Mouse (Mus musculus) kidney, adult 9 months (tissue): Measurements from ENCODE around the gene Tenm2.
A peak's percentile ranks its signal among the peaks of the same experiment; 100 is the strongest.

ENCODE experiments used
- DNase-seq: peaks from one replicate; pipeline ENCODE4 v3.0.0; 2022

Gene Tenm2

DNA sequence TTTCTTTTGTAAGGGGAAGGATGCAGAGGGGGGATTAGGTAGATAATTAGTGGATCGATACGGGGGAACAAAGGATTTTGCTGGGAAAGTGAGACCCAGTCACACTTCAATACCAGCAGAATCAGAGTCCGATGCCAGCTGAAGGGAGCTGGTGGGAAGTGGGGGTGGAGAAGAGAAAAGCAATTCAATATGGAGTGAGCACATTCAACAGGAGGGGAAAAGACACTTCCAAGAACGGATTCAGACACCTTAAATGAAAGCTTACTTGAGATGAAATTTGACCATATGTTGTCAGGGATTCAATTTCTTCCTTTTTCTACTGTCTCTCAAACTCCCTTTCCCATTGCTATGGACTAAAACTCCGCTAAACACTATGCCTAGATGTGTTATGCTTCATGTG lies 900.6 kb downstream of the Tenm2 start:
- no peak for DNase-seq

DNA sequence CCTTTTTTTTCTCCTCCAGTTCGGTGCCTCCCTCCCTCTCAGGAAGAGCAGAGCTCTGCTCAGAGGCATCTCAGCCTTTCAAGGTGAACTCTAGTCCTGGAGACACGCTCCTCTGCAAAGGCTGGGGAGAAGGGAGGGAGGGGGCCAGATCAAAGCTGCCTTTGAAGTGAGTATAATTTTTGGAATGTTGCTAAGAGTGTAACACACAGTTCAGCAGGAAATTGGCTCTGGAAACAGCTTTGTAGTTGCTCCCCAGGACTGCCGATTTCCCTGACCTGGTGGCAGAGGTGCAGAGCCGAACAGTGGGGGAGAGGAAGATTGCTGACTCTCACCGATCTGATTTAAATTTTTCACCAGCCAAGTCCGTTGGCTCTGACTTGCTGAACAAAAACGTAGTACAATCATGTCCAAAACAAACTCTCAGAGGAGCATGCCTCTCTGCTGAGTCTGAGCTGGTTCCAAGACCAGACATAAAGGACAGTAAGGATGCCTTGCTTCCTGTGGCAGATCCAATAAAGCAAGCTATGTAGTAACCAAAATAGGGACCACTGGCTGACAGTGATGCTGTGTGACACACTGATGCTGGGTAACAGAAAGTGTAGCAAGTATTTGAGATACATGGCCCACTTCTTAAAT lies 901.5 kb downstream of the Tenm2 start:
- no peak for DNase-seq

DNA sequence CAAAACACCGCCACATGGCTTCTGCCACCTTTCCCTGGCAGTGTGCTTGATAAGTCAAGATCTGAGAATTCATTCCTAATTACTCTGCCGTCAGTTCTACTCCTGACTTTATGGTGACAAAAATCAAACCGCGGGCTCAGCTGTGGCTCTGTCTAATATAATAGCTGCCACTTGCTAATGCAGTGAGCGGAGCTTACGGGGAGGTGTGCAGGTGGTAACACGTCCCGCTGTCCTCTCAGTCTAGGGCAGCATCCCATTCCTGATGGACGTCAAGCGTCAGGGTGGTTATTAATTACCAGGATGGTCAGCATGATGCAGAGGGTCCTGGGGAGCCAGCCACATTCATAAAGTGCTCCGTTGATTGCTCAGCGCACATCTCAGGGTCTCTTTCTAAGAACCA lies 903.5 kb downstream of the Tenm2 start:
- DNase-seq, result no peak

DNA sequence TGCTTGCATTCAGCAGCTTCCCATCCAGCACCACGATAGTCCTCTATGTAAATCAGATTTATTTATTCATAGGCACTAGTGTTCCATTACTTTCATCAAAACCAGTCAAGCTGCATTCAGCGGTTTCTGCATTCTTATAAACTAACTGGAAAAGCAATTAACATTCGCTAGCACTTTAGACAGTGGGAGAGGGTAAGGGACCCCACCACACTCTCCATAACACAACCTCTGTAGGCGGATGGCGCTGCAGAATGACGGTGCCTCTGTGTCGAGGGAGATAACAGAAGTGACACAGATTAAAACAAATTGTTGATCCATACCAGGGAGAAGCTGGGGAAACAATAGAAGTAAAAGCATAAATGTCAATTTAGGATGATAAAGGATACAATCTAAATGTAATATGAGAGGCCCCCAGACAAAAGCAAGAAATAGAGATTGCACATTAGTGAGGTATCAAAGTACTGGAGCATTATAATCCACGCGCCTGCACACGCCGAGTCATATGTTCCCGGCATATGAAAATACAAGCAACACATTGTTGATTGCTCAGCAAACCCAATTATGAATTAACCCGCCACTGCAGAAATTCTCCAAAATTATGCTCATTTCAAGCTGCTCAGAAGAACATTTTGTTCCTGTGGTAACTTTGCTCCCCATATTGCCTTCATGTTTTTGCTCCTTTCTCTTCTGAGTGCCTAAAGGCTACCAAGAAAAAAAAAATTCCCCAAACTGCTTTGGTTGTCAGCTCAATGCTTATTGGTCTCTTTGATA lies 904.2 kb downstream of the Tenm2 start:
- no peak for DNase-seq

DNA sequence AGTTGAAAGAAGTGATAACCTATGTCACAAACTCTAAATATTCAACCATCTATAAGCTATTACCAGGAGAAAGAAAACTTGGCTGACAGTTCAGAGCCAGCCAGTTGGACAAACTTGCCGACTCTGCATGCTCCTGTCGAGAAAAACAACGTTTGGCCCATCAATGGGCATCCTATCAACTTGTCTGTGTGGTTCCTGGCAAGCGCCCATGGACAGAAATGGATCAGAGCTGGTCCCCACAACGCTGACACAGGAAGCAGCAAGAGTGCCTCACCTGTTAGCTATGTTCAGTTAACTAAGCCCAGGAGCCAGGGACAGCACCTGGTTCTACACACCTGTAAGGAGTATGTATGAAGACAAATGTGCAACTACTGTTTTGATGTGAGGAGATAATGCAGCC lies 908.5 kb downstream of the Tenm2 start:
- no peak for DNase-seq

DNA sequence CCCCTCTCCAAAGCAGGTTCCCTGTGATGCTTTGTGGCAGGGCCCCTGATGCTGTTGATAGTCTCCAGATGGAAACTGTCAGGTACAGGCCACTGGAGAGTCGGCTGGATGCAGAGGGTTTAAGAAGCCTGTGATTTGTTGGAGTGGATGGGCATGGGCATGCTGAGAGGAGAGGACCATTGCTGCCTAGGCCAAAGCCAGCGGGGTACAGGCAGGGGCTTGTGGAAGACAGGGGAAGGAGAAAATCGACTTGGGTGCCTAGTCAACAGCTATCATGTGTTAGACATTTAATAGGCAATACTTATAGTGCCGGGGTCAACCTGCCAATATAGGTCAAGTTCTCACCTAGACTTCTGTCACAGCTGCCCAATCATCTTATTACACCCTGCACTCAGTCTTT lies 926.4 kb downstream of the Tenm2 start:
- DNase-seq, result no peak

DNA sequence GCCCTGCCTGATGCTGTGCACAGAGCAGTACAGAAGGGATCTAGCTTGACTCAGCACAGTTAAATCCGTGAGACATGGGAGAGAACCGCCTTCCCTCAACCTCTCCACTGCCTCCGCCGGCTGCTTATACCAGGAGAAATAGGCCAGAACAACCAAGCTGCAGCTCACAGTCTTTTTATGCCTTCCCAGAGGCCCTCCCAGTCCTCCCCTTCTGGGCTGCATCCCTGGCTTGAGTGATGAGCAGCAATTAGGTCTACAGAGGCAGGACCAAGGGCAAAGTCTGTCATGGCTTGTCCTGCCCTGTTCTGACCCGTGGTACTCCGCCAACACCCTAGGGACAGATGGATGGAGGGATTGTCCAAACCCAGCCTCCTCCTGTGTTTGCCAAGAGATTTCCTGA lies 928.5 kb downstream of the Tenm2 start:
- DNase-seq, result no peak

DNA sequence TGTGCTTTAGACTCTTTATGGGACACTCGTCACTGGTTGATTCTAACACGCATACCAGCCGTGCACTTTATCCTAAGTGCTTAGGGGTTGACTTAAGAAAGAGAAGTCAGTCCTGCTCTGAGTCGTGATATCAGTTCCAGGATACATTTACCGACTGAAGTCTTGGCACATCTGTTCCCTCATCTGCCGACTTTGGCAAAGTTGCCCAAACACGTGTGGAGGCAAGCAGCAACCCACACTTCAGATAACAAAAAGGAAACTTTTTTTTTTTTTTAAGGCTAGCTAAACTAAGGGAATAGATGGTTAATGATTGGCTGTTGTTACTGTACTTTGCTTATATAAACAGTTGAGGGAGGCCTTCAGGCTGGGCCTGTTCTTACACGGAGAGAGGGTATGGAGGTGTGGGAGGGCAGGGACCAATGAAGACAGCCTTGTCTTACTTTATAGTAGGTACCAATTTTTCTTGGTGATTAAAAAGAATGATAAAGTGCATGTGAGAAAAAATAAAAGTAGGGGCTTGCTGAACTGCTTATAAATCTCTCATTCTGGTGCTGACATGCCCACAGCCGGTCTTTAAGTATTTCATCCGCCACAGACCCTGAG lies 930.3 kb downstream of the Tenm2 start:
- DNase-seq, result no peak

DNA sequence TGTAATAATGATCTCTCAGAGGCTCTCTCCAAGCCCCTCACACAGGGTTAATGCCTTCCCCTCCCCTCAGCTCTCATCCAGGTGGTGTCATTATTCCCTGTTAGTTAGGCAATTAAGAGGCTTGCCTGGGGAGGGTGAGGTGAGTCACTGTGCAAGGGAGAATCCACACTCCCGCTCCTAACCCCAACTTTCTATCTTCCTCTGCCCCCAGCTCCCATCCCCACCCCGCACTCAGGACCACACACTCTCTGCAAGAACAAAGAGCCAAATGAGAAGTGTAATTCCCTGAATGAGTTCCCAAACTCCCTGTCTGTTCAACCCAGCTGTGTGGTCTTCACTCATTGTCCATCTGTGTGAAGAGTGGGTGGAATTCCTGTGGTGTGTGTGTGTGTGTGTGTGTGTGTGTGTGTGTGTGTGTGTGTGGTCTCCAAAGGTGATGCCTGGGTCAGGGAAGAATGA lies 932.8 kb downstream of the Tenm2 start:
- no peak for DNase-seq

DNA sequence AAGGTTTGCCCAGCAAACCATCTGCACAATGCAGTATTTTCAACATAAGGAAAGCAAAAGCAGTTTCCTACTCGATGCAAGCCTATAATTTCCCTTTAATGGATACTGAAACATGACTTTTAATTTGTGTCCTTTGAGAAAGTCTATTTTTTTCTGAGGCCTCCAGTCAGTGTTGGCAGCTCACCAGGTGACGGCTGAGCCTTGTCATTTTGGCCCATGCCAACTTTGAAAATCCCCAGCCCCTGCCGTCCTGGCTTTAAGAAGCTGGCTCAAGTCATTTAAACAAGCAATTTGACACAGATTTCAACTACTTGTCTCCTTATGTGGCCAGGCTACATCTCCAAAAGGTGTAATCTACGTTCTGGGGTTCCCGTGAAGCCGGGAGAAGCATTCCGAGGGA lies 933.7 kb downstream of the Tenm2 start:
- no peak for DNase-seq

DNA sequence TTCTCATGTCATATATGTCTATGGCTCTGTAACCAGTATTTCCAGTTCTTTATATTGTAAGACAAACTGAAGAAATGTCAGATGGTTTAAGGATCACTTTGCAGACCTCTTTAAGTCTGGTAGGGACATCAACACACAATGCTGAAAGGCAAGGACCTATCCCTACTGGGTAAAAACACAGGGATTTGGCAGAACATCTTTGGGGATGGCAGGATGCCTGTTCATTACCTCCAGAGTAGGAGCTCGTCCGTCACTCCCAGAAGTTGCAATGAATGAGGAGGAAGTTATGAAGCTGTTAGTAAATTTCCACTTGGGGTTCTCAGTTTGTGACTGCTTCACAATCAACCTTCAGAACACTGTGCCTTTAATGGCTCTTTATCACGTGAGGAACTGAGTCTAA lies 939.2 kb downstream of the Tenm2 start:
- DNase-seq, result no peak

DNA sequence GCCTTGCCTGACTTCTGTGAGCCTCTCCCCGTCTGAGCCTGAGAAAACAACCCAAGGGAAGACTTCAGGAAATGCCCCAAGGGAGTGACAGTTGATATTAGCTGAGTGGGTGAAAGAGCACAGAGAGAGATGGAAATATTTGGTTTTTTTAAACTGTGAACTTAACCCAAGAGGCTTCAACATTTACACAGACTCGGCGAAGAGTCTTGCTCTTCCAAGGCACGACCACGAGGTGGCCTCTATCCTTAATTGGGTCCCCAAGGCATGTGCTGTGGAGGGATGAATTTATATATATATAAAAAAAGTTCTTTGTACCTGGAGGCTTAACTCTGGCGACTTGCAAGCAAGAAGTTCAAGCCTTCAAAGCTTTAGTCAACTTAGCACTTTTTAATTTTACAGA lies 943.6 kb downstream of the Tenm2 start:
- no peak for DNase-seq

DNA sequence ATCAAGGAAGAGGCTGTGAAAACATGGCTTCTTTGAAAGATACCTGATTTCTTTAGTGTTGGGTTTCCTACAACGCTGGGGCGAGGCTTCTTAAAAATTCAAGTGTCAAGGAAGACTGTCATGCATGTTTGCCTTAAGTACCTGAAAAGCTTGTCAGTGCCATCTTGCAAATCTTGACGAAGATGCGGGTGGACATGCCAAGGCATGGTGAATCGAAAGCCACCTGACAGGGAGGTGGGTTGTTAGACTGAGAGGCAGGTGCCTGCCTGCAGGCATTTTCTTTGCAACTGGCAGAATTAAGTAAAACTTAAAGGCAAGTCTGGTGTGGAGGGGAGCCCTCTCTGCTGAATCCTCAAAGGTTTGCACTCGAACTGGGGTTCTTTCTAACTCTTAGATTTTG lies 949.5 kb downstream of the Tenm2 start:
- DNase-seq, result no peak

DNA sequence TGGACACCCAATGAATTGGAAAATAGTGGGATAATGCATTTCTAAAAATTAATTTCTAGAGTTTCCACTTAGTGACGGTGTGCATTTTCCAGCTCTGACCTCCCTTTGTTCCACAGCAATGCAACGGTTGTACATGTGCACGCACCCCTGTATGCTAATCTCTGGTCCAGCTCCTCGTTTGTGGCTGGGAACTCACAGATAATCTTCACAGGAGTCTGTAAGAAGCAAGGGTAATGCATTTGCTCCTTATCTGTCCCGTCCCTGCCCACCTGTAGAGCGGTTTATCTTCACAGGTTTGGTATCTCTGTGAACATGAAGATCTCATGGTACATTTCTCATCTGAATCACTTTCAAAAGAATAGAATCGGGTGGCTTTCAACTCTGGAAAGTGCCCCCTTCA lies 955.2 kb downstream of the Tenm2 start:
- DNase-seq, result no peak

DNA sequence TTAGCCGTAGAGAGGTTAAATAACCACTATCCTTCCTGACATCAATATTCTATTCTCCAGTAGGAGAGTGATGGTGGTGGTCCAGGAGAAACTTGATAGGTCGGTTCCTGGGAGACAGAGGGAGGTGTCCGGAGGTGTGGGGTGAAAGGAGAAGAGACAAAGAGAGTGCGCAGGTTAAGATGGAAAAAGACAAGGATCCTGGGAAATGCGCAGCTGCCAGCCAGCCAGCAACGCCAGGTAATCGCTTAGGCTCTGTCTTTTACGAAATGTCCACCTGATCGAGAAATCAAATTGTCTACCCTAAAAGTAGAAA lies 957.9 kb downstream of the Tenm2 start:
- DNase-seq, result no peak

DNA sequence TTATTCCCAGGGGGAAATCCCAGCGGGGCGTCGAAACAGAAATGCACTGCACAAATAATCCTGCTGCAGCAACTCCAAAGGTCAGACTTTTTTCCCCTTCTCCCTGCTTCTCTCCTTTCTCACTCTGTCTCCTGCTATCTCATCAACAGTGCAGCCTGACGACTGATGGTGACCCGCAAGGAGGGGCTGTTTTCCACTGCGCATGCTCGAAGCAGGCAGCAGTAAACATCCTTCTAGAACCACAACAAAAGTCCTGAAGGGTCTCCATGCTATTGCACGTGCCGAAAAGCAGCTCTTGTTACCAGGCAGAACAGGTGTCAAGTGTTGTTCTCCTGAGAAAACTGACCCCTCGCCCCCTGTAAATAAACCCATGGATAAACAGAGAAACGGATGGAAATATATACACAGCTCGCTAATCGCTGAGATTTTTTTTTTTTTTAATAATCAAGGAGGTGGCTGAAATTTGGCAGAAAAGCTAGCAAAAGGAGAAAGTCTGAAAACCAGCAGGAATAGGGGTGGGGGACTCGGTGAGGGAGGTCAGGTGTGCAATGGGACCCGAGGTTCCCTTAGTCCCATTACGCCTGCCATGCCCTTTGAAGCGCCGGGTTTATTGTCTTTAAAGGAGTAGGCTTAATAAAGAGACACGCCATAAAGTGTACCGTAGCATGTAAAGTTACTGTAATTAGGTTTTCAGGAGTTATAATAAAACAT lies 958.4 kb downstream of the Tenm2 start:
- DNase-seq, result no peak

DNA sequence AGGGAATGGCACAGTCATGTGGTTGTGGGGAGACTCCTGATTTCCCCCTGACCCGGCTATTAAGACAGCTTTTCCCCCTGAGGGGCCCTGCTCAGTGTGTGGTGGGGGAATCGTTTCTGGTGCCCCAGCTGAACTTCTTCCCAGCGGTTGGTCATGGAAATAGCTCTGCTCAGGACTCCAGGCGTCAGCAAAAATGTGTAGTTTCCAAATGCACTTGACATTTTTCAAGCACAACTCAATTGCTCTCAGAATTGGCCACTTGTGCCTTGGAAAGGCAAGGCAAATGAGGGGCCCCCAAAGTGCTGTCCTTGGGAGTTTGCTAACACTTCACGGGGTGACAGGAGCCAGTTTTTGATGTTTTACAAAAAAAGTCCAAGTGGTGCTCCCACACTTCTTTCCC lies 959.7 kb downstream of the Tenm2 start:
- no peak for DNase-seq

DNA sequence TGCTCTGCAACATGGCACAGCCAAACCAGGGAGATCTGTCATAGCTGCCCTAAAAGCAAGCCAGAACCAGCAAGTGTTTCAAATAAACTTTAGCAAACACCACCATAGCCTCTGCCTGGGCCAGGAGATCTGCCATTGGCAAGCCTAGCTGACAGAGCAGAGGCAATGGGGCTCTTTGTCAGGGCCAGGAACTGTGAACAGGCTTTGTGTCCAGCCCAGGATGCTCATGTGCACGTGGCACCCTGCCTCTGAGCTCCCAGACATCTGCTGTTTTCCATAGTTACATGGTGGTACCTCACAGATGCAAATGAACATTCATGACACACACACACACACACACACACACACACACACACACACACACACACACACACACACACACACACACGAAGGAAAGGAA lies 963.6 kb downstream of the Tenm2 start:
- no peak for DNase-seq

DNA sequence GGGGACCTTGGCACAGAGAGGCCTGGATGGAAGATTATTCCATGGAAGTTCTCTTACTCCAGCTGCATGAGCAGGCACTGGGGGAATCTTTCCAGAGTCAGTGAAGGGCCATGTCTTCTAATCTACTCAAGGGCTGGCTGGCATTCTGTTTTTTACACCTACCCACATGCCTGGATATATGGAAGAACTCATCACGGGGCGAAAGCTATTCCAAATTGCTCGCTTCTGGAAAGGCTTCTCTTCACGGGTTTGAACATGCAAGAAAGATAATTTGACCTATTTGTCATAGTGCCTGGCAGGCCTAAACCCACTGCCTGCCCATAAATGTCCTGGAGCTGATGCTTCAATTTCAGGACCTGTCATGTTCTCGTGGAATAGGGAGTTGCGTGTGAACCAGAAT lies 965.8 kb downstream of the Tenm2 start:
- no peak for DNase-seq

DNA sequence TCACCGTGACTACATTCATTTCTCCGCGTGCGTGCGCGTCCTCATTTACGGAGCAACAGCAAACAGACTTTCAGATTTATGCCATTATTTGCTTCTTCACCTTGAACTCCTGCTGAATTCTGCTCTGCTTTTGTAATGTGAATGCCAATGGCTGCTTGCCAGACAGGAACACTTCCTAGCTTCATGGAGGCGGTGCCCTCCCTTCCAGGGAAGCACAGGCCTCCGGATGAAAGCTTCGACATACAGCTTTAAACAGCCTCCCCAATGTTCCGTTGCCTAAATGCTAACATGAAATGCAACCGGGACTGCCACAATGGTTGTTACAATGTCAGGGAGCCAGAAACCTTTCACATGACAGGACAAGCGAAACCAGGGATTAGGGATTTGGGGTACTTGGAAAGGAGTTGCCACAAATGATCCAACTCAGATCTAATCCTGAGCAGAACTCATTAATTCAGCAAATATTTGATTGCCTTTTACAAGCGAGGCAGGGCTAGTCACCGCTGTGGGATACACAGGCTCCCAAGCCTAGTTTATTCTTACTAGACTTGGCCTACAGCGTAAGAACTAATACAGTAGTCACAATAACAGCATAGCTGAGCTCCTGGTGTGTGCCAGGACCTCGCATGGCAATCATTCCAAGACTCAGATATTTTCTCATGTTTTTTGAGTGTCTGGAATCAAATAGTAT lies 970.8 kb downstream of the Tenm2 start:
- DNase-seq, result peak; percentile 24

DNA sequence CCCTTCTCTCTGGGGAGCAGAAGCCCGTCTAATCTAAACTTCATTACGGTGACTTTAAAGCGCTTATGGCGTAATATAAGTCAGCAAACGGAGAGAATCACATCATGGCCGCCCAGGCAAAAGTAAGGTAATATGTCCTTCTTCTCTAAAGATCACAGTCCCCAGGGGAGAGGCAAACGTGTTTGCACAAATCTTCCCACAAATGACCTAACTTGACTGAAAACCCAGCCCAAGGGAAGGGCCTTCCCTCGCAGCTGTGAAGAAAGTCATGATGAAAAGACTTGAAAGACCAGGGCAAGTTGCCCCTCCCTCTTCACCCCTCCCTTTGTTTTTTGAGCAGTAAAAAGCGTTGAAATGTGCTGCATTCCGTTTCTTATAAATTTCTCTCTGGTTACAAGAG lies 971.9 kb downstream of the Tenm2 start:
- no peak for DNase-seq

DNA sequence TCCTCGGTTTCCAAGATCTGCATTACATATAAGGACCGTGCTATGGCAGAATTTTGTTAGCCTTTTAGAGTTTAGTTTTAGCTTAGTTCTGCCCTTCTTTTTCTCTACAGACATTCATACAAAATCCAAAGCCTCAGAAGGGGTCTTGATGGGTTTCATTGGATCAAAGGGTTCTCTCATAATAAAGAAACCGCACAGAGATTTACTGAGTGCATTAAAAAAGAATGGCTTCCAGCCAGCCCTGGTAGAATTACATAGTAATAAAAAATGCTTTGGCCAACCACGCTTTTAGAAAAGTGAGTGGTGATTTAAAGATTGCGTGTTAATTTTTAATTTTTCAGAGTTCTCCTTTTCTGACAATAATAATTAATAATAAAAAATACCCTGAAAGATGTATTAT lies 978.6 kb downstream of the Tenm2 start:
- no peak for DNase-seq

DNA sequence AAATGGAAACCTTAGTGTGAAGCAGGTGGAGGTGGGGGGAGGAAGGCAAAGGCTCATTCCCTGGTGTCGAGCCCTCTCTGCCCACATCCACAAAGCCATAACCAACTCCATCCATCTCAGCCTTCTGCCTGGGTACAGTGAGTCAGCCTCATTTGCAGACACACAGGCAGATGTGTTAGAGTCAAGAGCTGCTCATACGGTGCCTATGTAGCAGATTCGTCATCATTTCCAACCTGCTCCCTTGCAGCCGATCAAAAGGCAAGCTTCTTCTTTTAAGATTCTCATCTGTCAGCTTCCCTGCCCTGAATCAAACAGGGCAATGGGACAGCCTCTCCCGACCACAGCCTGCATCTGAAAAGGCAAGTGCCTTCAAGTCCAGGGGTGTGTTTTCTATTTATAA lies 979.0 kb downstream of the Tenm2 start:
- DNase-seq, result no peak
